Mouse (Mus musculus): ENCODE results near the gene Pip4p1.

- TF ChIP-seq CTCF (IDR thresholded peaks at IDR 0.05; ENCODE audit: low read depth, low read length), result no peak
- no peak for TF ChIP-seq POLR2A (IDR thresholded peaks at IDR 0.05; ENCODE audit: extremely low read depth, insufficient read depth, low read length)
Observed at GRCm38 (mm10) chr14:50929951-50930350, 705 bp downstream of the Pip4p1 start.

All from liver, adult 2 months (tissue).